Comparison of ENCODE assay signal across 16 mouse cellular contexts in genomic region chr2:75689482-75690158, GRCm38 (mm10). TPM values are rescaled to one million over a fixed set of nuclear protein-coding genes. Genes with fewer than 3 reads are reported as not detected.
DNase-seq lines count a peak whose midpoint lies in the region; ATAC-seq and TF ChIP-seq lines count a peak whose summit lies in the region.
"Had no signal": no experiment of that assay in that cellular context is flagged by ENCODE, and none has a peak within 500 bp of the region (broad histone marks: within the 10 kb centered on the region; RNA-seq: fewer than 3 reads in every experiment).

No protein-coding gene starts in this region.

- WGBS in embryonic facial prominence, embryonic 15.5 days: 87% methylated on average over 10 of the region's 10 CpGs
- 85% methylated on average over 10 of the region's 10 CpGs for whole genome bisulfite sequencing in embryonic facial prominence, embryonic 10.5 days
- 57% methylated on average over 10 of the region's 10 CpGs for WGBS in spleen, adult 2 months
- 68% methylated on average over 10 of the region's 10 CpGs for WGBS in midbrain, embryonic 13.5 days

- no peak overlapping the region for H3K4me2 ChIP-seq in embryonic facial prominence, embryonic 15.5 days (replicated peaks)
- H3K4me2 ChIP-seq in midbrain, embryonic 13.5 days (replicated peaks): no peak overlapping the region
- H3K4me2 ChIP-seq: forebrain, embryonic 13.5 days; neural tube, embryonic 12.5 days had no signal

- no peak for DNase-seq in embryonic facial prominence, embryonic 10.5 days (ENCODE audit: low spot score)
- peak; percentile 14 for DNase-seq in kidney, adult 18-20 months
- no peak for DNase-seq in kidney, adult 11 months
- no peak for DNase-seq in spleen, adult 2 months (ENCODE audit: low read depth in 1 of 2, low spot score in 2 of 2)
- DNase-seq in spleen, adult 18-20 months: no peak
- DNase-seq in splenic B cell, adult 2 months (ENCODE audit: low read depth, low spot score): peak; percentile 72
- DNase-seq: adrenal gland, postnatal 14 days; layer of hippocampus, adult 9-11 months; lung, postnatal 14 days; midbrain, embryonic 14.5 days; thymus, postnatal 25 days had no signal

- H3K36me3 ChIP-seq in embryonic facial prominence, embryonic 15.5 days: no peaks in the 10 kb centered on the region
- H3K36me3 ChIP-seq in embryonic facial prominence, embryonic 10.5 days (replicated peaks): peaks cover 3% of the 10 kb centered on the region; the same call in 1 of the 2 replicates
- no peaks in the 10 kb centered on the region for H3K36me3 ChIP-seq in spleen, adult 2 months (ENCODE audit: control insufficient read depth, insufficient read depth, low read length)
- H3K36me3 ChIP-seq in splenic B cell, adult 2 months (ENCODE audit: control insufficient read depth, insufficient read depth, low read length, poor library complexity, severe bottlenecking): no peaks in the 10 kb centered on the region
- H3K36me3 ChIP-seq in midbrain, embryonic 13.5 days: no peaks in the 10 kb centered on the region
- H3K36me3 ChIP-seq: neural tube, embryonic 12.5 days had no signal

- TF ChIP-seq CTCF in spleen, adult 2 months (IDR thresholded peaks at IDR 0.05; ENCODE audit: extremely low read depth, insufficient read depth, insufficient read length, insufficient replicate concordance): no peak

- H3K27me3 ChIP-seq in embryonic facial prominence, embryonic 15.5 days: no peaks in the 10 kb centered on the region
- no peaks in the 10 kb centered on the region for H3K27me3 ChIP-seq in embryonic facial prominence, embryonic 10.5 days (replicated peaks; ENCODE audit: low read depth, poor library complexity, severe bottlenecking)
- no peaks in the 10 kb centered on the region for H3K27me3 ChIP-seq in spleen, adult 2 months (ENCODE audit: control insufficient read depth, insufficient read depth, low read length)
- no peaks in the 10 kb centered on the region for H3K27me3 ChIP-seq in splenic B cell, adult 2 months (ENCODE audit: control insufficient read depth, insufficient read depth, low read length, poor library complexity, severe bottlenecking)
- no peaks in the 10 kb centered on the region for H3K27me3 ChIP-seq in midbrain, embryonic 13.5 days
- H3K27me3 ChIP-seq: forebrain, embryonic 13.5 days; neural tube, embryonic 12.5 days had no signal

- ATAC-seq in embryonic facial prominence, embryonic 15.5 days (ENCODE audit: insufficient number of reproducible peaks, low FRiP score, low TSS enrichment, low read depth): peak; percentile 78; the same call in 1 of the 2 replicates
- no peak for ATAC-seq in midbrain, embryonic 13.5 days
- ATAC-seq: forebrain, embryonic 13.5 days; inflammation-experienced regulatory T-cells, adult 6 months had no signal

- H3K4me3 ChIP-seq in embryonic facial prominence, embryonic 15.5 days (replicated peaks): no peak overlapping the region
- H3K4me3 ChIP-seq in embryonic facial prominence, embryonic 10.5 days: no peak overlapping the region
- no peak overlapping the region for H3K4me3 ChIP-seq in spleen, adult 2 months (ENCODE audit: extremely low read depth, insufficient read depth, insufficient read length)
- no peak overlapping the region for H3K4me3 ChIP-seq in midbrain, embryonic 13.5 days (replicated peaks)
- H3K4me3 ChIP-seq: forebrain, embryonic 13.5 days; neural tube, embryonic 12.5 days had no signal

- H3K4me1 ChIP-seq in embryonic facial prominence, embryonic 15.5 days: peaks cover 28% of the 10 kb centered on the region
- H3K4me1 ChIP-seq in embryonic facial prominence, embryonic 10.5 days: peaks cover 28% of the 10 kb centered on the region
- H3K4me1 ChIP-seq in spleen, adult 2 months (ENCODE audit: control insufficient read depth, insufficient read depth, insufficient read length): peaks cover 25% of the 10 kb centered on the region; the same call in 1 of the 2 replicates
- H3K4me1 ChIP-seq in midbrain, embryonic 13.5 days (replicated peaks): 0 out of 2 replicates have a peak, but pooled peaks cover 5% of the 10 kb centered on the region
- H3K4me1 ChIP-seq: neural tube, embryonic 12.5 days had no signal

- no peak overlapping the region for H3K9ac ChIP-seq in embryonic facial prominence, embryonic 15.5 days
- H3K9ac ChIP-seq in midbrain, embryonic 13.5 days (replicated peaks): no peak overlapping the region
- H3K9ac ChIP-seq: forebrain, embryonic 13.5 days; neural tube, embryonic 12.5 days had no signal

- no peaks in the 10 kb centered on the region for H3K9me3 ChIP-seq in embryonic facial prominence, embryonic 15.5 days (replicated peaks)
- no peaks in the 10 kb centered on the region for H3K9me3 ChIP-seq in embryonic facial prominence, embryonic 10.5 days
- H3K9me3 ChIP-seq in midbrain, embryonic 13.5 days: no peaks in the 10 kb centered on the region
- H3K9me3 ChIP-seq: forebrain, embryonic 13.5 days; neural tube, embryonic 12.5 days had no signal

- no peak for TF ChIP-seq POLR2A in spleen, adult 2 months (IDR thresholded peaks at IDR 0.05; ENCODE audit: low read depth, low read length)

- no peak overlapping the region for H3K27ac ChIP-seq in embryonic facial prominence, embryonic 15.5 days (replicated peaks)
- no peak overlapping the region for H3K27ac ChIP-seq in embryonic facial prominence, embryonic 10.5 days (replicated peaks)
- peak overlapping the region; percentile 9 for H3K27ac ChIP-seq in spleen, adult 2 months (ENCODE audit: insufficient read depth, low read length)
- no peak overlapping the region for H3K27ac ChIP-seq in midbrain, embryonic 13.5 days
- H3K27ac ChIP-seq: forebrain, embryonic 13.5 days; neural tube, embryonic 12.5 days had no signal

RNA-seq across cellular contexts. Expression of gene Nfe2l2, which starts 14.8 kb away (rescaled TPM):
- polyA plus RNA-seq in embryonic facial prominence, embryonic 15.5 days (2015; fragmentation: Nextera tagmentation; extraction: Ambion mirVana): 50.7 and 56.1 TPM in 2 replicates
- 33.0 and 33.7 TPM in 2 replicates for polyA plus RNA-seq in embryonic facial prominence, embryonic 10.5 days (2016; fragmentation: Nextera tagmentation; extraction: Ambion mirVana)
- 20.0 and 23.9 TPM in 2 replicates for polyA plus RNA-seq in spleen, adult 2 months (2012; rRNA removed)
- polyA plus RNA-seq in midbrain, embryonic 13.5 days (2015; fragmentation: Nextera tagmentation; extraction: Ambion mirVana): 10.5 and 11.1 TPM in 2 replicates

RNA-seq across cellular contexts. Expression of gene Hnrnpa3, which starts 30.6 kb away (rescaled TPM):
- polyA plus RNA-seq in embryonic facial prominence, embryonic 15.5 days (2015; fragmentation: Nextera tagmentation; extraction: Ambion mirVana): 242 and 268 TPM in 2 replicates
- polyA plus RNA-seq in embryonic facial prominence, embryonic 10.5 days (2016; fragmentation: Nextera tagmentation; extraction: Ambion mirVana): 364 and 384 TPM in 2 replicates
- 12.4 and 15.7 TPM in 2 replicates for polyA plus RNA-seq in spleen, adult 2 months (2012; rRNA removed)
- polyA plus RNA-seq in midbrain, embryonic 13.5 days (2015; fragmentation: Nextera tagmentation; extraction: Ambion mirVana): 279 and 291 TPM in 2 replicates

Comparison
In these comparisons a context has a peak if more than half of its experiments do, and no peak if none do; other contexts are left out.
1. DNase-seq: peak in kidney, adult 18-20 months (single experiment) and splenic B cell, adult 2 months (single experiment); none in embryonic facial prominence, embryonic 10.5 days (single experiment), kidney, adult 11 months (single experiment), spleen, adult 2 months (0 of 2) and spleen, adult 18-20 months (0 of 2).
2. RNA of gene Hnrnpa3, which starts 30.6 kb away (polyA plus RNA-seq): 364 to 384 TPM in embryonic facial prominence, embryonic 10.5 days, 279 to 291 TPM in midbrain, embryonic 13.5 days and 242 to 268 TPM in embryonic facial prominence, embryonic 15.5 days; 12.4 to 15.7 TPM in spleen, adult 2 months; every median in the first group is over 10 times any median in the second.